Mouse (Mus musculus) hindbrain, embryonic 16.5 days (tissue): ENCODE results near the gene Ifna5. TPM values are rescaled to one million over a fixed set of nuclear protein-coding genes. Genes with fewer than 3 reads are reported as not detected.
"Not testable (repeated sequence)": the region's sequence is repeated elsewhere in the genome, so short reads cannot be mapped to it uniquely, and the experiment has no call there.

Source experiments
- ATAC-seq: fragments of 200-750 bp; cut with Nextera tagmentation; 2 replicates; pipeline ENCODE4 v1.8.0; 2017; ENCODE audit warnings: moderate TSS enrichment, moderate library complexity
- H3K27ac ChIP-seq: fragments of 300-500 bp; sonication (generic); 2 replicates; pipeline ENCODE4 v1.5.1; 2014; ENCODE audit warnings: low read depth, mild to moderate bottlenecking, control low read depth, low read length, moderate library complexity
- H3K27me3 ChIP-seq: fragments of 300-500 bp; sonication (generic); replicated peaks from 2 replicates; pipeline ENCODE4 v1.6.1; 2014; ENCODE audit warnings: low read length; ENCODE audit not compliant: control insufficient read depth, insufficient read depth
- H3K36me3 ChIP-seq: fragments of 300-500 bp; sonication (generic); 2 replicates; pipeline ENCODE4 v1.6.1; 2014; ENCODE audit warnings: mild to moderate bottlenecking, low read length, moderate library complexity, mixed read lengths; ENCODE audit not compliant: control insufficient read depth, insufficient read depth
- H3K4me1 ChIP-seq: fragments of 300-500 bp; sonication (generic); 2 replicates; pipeline ENCODE4 v1.6.1; 2014; ENCODE audit warnings: low read depth, low read length; ENCODE audit not compliant: control insufficient read depth, insufficient read depth
- H3K4me2 ChIP-seq: fragments of 300-500 bp; sonication (generic); 2 replicates; pipeline ENCODE4 v1.6.1; 2014; ENCODE audit warnings: mild to moderate bottlenecking, low read length, control low read depth, moderate library complexity
- H3K4me3 ChIP-seq: fragments of 300-500 bp; sonication (generic); 2 replicates; pipeline ENCODE4 v1.5.1; 2014; ENCODE audit warnings: mild to moderate bottlenecking, low read length, control low read depth, moderate library complexity
- H3K9ac ChIP-seq: fragments of 300-500 bp; sonication (generic); 2 replicates; pipeline ENCODE4 v1.6.1; 2014; ENCODE audit warnings: low read depth, mild to moderate bottlenecking, control low read depth, low read length, moderate library complexity
- H3K9me3 ChIP-seq: fragments of 300-500 bp; sonication (generic); 2 replicates; pipeline ENCODE4 v1.6.1; 2014; ENCODE audit warnings: mild to moderate bottlenecking, low read length, moderate library complexity; ENCODE audit not compliant: control insufficient read depth
- WGBS: fragments of 180-500 bp; shearing (Covaris S2); extraction: QIAGEN DNeasy Blood & Tissue Kit; methylation state at CpG from one replicate; pipeline ENCODE4 v1.1.7; 2014; 5-methylcytosine and 5-hydroxymethylcytosine counted together
- polyA plus RNA-seq: library from polyadenylated mRNA; unstranded; fragments of >200 nt; fragmentation: Nextera tagmentation; extraction: Ambion mirVana; gene quantifications from 2 replicates; pipeline ENCODE4 v1.2.1, GENCODE M21; 2015

Ifna5 gene
- polyA plus RNA-seq, 1 experiment from 2014 or later: not detected

GRCm38 (mm10) chr4:88815928-88816327 is 19.4 kb upstream of the Ifna5 start, which contains the start of gene Ifna7:
TSS of gene Ifna7 (plus strand) at chr4:88816228.
- H3K36me3 ChIP-seq: no peaks in the 10 kb centered on the region
- no peak within 1 kb of the TSS for H3K4me3 ChIP-seq
- H3K4me1 ChIP-seq: no peaks in the 10 kb centered on the region
- WGBS: 67% methylated on average over 3 of the region's 3 CpGs
- no peaks in the 10 kb centered on the region for H3K27me3 ChIP-seq
- H3K27ac ChIP-seq: no peak within 1 kb of the TSS
- no peak within 1 kb of the TSS for H3K9ac ChIP-seq
- no peak within 1 kb of the TSS for H3K4me2 ChIP-seq
- H3K9me3 ChIP-seq: no peaks in the 10 kb centered on the region
- ATAC-seq: no peak

GRCm38 (mm10) chr4:88819659-88820058 is 15.7 kb upstream of the Ifna5 start, which contains the start of gene Ifna11:
TSS of gene Ifna11 (plus strand) at chr4:88819959.
- no peaks in the 10 kb centered on the region for H3K27me3 ChIP-seq
- H3K9me3 ChIP-seq: no peaks in the 10 kb centered on the region
- H3K4me3 ChIP-seq: no peak within 1 kb of the TSS
- H3K4me2 ChIP-seq: no peak within 1 kb of the TSS
- no peaks in the 10 kb centered on the region for H3K4me1 ChIP-seq
- no peak for ATAC-seq
- 91% methylated on average over 1 of the region's 1 CpGs for WGBS
- no peak within 1 kb of the TSS for H3K9ac ChIP-seq
- H3K27ac ChIP-seq: no peak within 1 kb of the TSS
- H3K36me3 ChIP-seq: no peaks in the 10 kb centered on the region

GRCm38 (mm10) chr4:88822995-88823394 is 12.3 kb upstream of the Ifna5 start:
- H3K27me3 ChIP-seq: no peaks in the 10 kb centered on the region
- 21% methylated on average over 4 of the region's 4 CpGs for WGBS
- no peak for ATAC-seq
- no peak overlapping the region for H3K4me2 ChIP-seq
- no peaks in the 10 kb centered on the region for H3K4me1 ChIP-seq
- H3K4me3 ChIP-seq: no peak overlapping the region
- H3K27ac ChIP-seq: no peak overlapping the region
- no peaks in the 10 kb centered on the region for H3K36me3 ChIP-seq
- H3K9me3 ChIP-seq: no peaks in the 10 kb centered on the region
- no peak overlapping the region for H3K9ac ChIP-seq

- H3K27ac ChIP-seq, H3K36me3 ChIP-seq, H3K9ac ChIP-seq, H3K27me3 ChIP-seq, ATAC-seq, H3K4me3 ChIP-seq, H3K4me2 ChIP-seq, H3K4me1 ChIP-seq, H3K9me3 ChIP-seq: not testable (repeated sequence)
These were observed 8.2 kb upstream of the Ifna5 start, which contains the start of gene Ifna6 for GRCm38 (mm10) chr4:88827116-88827515. TSS of gene Ifna6 (plus strand) at chr4:88827416.

- Histone ChIP-seq H3K27me3 (no peaks in the 10 kb centered on the region), H3K36me3 (no peaks in the 10 kb centered on the region), H3K9me3 (no peaks in the 10 kb centered on the region), H3K4me3 (no peak overlapping the region), H3K9ac (no peak overlapping the region), H3K27ac (no peak overlapping the region), H3K4me2 (no peak overlapping the region), H3K4me1 (no peaks in the 10 kb centered on the region)
- 26% methylated on average over 4 of the region's 4 CpGs for WGBS
- no peak for ATAC-seq
These were observed 4.8 kb upstream of the Ifna5 start for GRCm38 (mm10) chr4:88830523-88830922.

- no peak overlapping the region for H3K27ac ChIP-seq
- no peak overlapping the region for H3K4me2 ChIP-seq
- H3K36me3 ChIP-seq: no peaks in the 10 kb centered on the region
- no peak overlapping the region for H3K9ac ChIP-seq
- 39% methylated on average over 3 of the region's 3 CpGs for WGBS
- no peaks in the 10 kb centered on the region for H3K4me1 ChIP-seq
- ATAC-seq: no peak
- no peak overlapping the region for H3K4me3 ChIP-seq
- no peaks in the 10 kb centered on the region for H3K9me3 ChIP-seq
- no peaks in the 10 kb centered on the region for H3K27me3 ChIP-seq
These were observed 3.5 kb downstream of the Ifna5 start for GRCm38 (mm10) chr4:88838828-88839227.

- H3K4me3 ChIP-seq: no peak overlapping the region
- ATAC-seq: no peak
- WGBS: 77% methylated on average over 3 of the region's 3 CpGs
These were observed 4.7 kb downstream of the Ifna5 start for GRCm38 (mm10) chr4:88840058-88840457.

GRCm38 (mm10) chr4:88841438-88841911 is 6.2 kb downstream of the Ifna5 start, which contains the start of gene Ifna4:
TSS of gene Ifna4 (plus strand) at chr4:88841861.
- H3K9me3 ChIP-seq: no peaks in the 10 kb centered on the region
- H3K9ac ChIP-seq: no peak within 1 kb of the TSS
- H3K27me3 ChIP-seq: no peaks in the 10 kb centered on the region
- no peak within 1 kb of the TSS for H3K27ac ChIP-seq
- H3K4me2 ChIP-seq: no peak within 1 kb of the TSS
- no peak for ATAC-seq
- H3K4me3 ChIP-seq: no peak within 1 kb of the TSS
- H3K36me3 ChIP-seq: no peaks in the 10 kb centered on the region
- no peaks in the 10 kb centered on the region for H3K4me1 ChIP-seq
- 26% methylated on average over 2 of the region's 2 CpGs for WGBS

More at GRCm38 (mm10) chr4:88840058-88840457, 4.7 kb downstream of the Ifna5 start:
- H3K9me3 ChIP-seq: no peaks in the 10 kb centered on the region
- H3K36me3 ChIP-seq: no peaks in the 10 kb centered on the region
- H3K4me2 ChIP-seq: no peak overlapping the region
- H3K9ac ChIP-seq: no peak overlapping the region
- H3K27me3 ChIP-seq: no peaks in the 10 kb centered on the region
- H3K27ac ChIP-seq: no peak overlapping the region
- no peaks in the 10 kb centered on the region for H3K4me1 ChIP-seq

GRCm38 (mm10) chr4:88845334-88845733 is 10.0 kb downstream of the Ifna5 start:
- ATAC-seq: no peak
- 58% methylated on average over 2 of the region's 2 CpGs for WGBS

GRCm38 (mm10) chr4:88849698-88850097 is 14.4 kb downstream of the Ifna5 start, which contains the start of gene Ifna1:
TSS of gene Ifna1 (plus strand) at chr4:88850087.
- no peak within 1 kb of the TSS for H3K4me3 ChIP-seq
- WGBS: 69% methylated on average over 1 of the region's 1 CpGs
- H3K36me3 ChIP-seq: no peaks in the 10 kb centered on the region
- H3K27ac ChIP-seq: no peak within 1 kb of the TSS
- H3K9me3 ChIP-seq: no peaks in the 10 kb centered on the region
- H3K4me2 ChIP-seq: no peak within 1 kb of the TSS
- ATAC-seq: no peak
- H3K27me3 ChIP-seq: no peaks in the 10 kb centered on the region
- H3K4me1 ChIP-seq: no peaks in the 10 kb centered on the region
- no peak within 1 kb of the TSS for H3K9ac ChIP-seq

More at GRCm38 (mm10) chr4:88845334-88845733, 10.0 kb downstream of the Ifna5 start:
- Histone ChIP-seq H3K9me3 (no peaks in the 10 kb centered on the region), H3K27ac (no peak overlapping the region), H3K36me3 (no peaks in the 10 kb centered on the region), H3K4me3 (no peak overlapping the region), H3K4me2 (no peak overlapping the region), H3K4me1 (no peaks in the 10 kb centered on the region), H3K27me3 (no peaks in the 10 kb centered on the region), H3K9ac (no peak overlapping the region)
